Mouse (Mus musculus) layer of hippocampus, adult 8-10 months (tissue): ENCODE data around the gene Ddx55. TPM values are rescaled to one million over a fixed set of nuclear protein-coding genes. Genes with fewer than 3 reads are reported as not detected.

Experiments used
- DNase-seq, 2 experiments: peaks; one replicate each; pipeline ENCODE4 v3.0.0; 2022; ENCODE audit warnings: low spot score in 2 of 2
- total RNA-seq, 4 experiments: library from RNA; stranded (reverse); gene quantifications; 2 replicates each; pipeline ENCODE4 v1.2.4; 2022

Gene Ddx55
- total RNA-seq, result 10 to 100 TPM; 27.5 to 36.8 (median 29.6) TPM

GRCm38 (mm10) chr5:124552558-124553307, at the start of gene Ddx55:
Gene Ddx55, plus strand, starts transcription at chr5:124552864.
- DNase-seq, result peak; percentile 87

- DNase-seq, result peak; percentile 86 to 91
Measured at GRCm38 (mm10) chr5:124503742-124504141, 48.9 kb upstream of the Ddx55 start.

- no peak for DNase-seq
Measured at GRCm38 (mm10) chr5:124505235-124505634, 47.4 kb upstream of the Ddx55 start.

GRCm38 (mm10) chr5:124506731-124507359, 45.8 kb upstream of the Ddx55 start:
- no peak for DNase-seq

- no peak for DNase-seq
Measured at GRCm38 (mm10) chr5:124509200-124509599, 43.5 kb upstream of the Ddx55 start.

GRCm38 (mm10) chr5:124509742-124510237, 42.9 kb upstream of the Ddx55 start:
- DNase-seq, result no peak

GRCm38 (mm10) chr5:124510536-124511050, 42.1 kb upstream of the Ddx55 start:
- DNase-seq, result no peak

GRCm38 (mm10) chr5:124515789-124516188, 36.9 kb upstream of the Ddx55 start:
- no peak for DNase-seq

- peak; percentile 81 to 85 for DNase-seq
Measured at GRCm38 (mm10) chr5:124518648-124519047, 34.0 kb upstream of the Ddx55 start.

- DNase-seq, result no peak
Measured at GRCm38 (mm10) chr5:124521588-124521987, 31.1 kb upstream of the Ddx55 start.

- no peak for DNase-seq
Measured at GRCm38 (mm10) chr5:124523032-124523431, 29.6 kb upstream of the Ddx55 start.

- no peak for DNase-seq
Measured at GRCm38 (mm10) chr5:124524943-124525342, 27.7 kb upstream of the Ddx55 start.

- DNase-seq, result no peak
Measured at GRCm38 (mm10) chr5:124528351-124528750, 24.3 kb upstream of the Ddx55 start.

- no peak for DNase-seq
Measured at GRCm38 (mm10) chr5:124528791-124529190, 23.9 kb upstream of the Ddx55 start.

GRCm38 (mm10) chr5:124529191-124529651, 23.4 kb upstream of the Ddx55 start:
- no peak for DNase-seq

- DNase-seq, result no peak
Measured at GRCm38 (mm10) chr5:124529697-124530096, 23.0 kb upstream of the Ddx55 start.

- peak; percentile 68 to 71 for DNase-seq
Measured at GRCm38 (mm10) chr5:124530655-124531582, 21.7 kb upstream of the Ddx55 start, which contains the start of gene Rilpl1. Gene Rilpl1, minus strand, starts transcription at chr5:124531391.

- DNase-seq, result no peak
Measured at GRCm38 (mm10) chr5:124531583-124531930, 21.1 kb upstream of the Ddx55 start.

- no peak for DNase-seq
Measured at GRCm38 (mm10) chr5:124532451-124532850, 20.2 kb upstream of the Ddx55 start.

GRCm38 (mm10) chr5:124535016-124535415, 17.6 kb upstream of the Ddx55 start:
- no peak for DNase-seq

- peak in 1 of 2 experiments; percentile 30 for DNase-seq
Measured at GRCm38 (mm10) chr5:124536776-124537175, 15.9 kb upstream of the Ddx55 start.
